ENCODE assay signal across 8 mouse cellular contexts in genomic region chr2:166031120-166031929, GRCm38 (mm10). TPM values are rescaled to one million over a fixed set of nuclear protein-coding genes. Genes with fewer than 3 reads are reported as not detected.
DNase-seq lines count a peak whose midpoint lies in the region; ATAC-seq and TF ChIP-seq lines count a peak whose summit lies in the region.

No protein-coding gene starts in this region.

- no peak for TF ChIP-seq RAD21 in CH12.LX (IDR thresholded peaks at IDR 0.05; ENCODE audit: low read depth, low read length)

- peak overlapping the region; percentile 43 to 54 (median 49) for H3K4me3 ChIP-seq in CH12.LX (replicated peaks in 1 of 3; ENCODE audit: low read depth in 2 of 3, low read length in 2 of 3, poor library complexity in 1 of 3)
- no peak overlapping the region for H3K4me3 ChIP-seq in hindbrain, embryonic 14.5 days (replicated peaks; ENCODE audit: low read length)
- H3K4me3 ChIP-seq in limb, embryonic 14.5 days (replicated peaks; ENCODE audit: low read length), result peak overlapping the region; percentile 2; the same call in 1 of the 2 replicates
- H3K4me3 ChIP-seq in midbrain, embryonic 14.5 days (replicated peaks; ENCODE audit: low read depth, low read length), result no peak overlapping the region
- H3K4me3 ChIP-seq in stomach, postnatal 0 days (ENCODE audit: low read depth, low read length), result peak overlapping the region; percentile 19

- peak overlapping the region; percentile 51 for H3K9ac ChIP-seq in CH12.LX (ENCODE audit: insufficient read depth, low read depth)
- peak overlapping the region; percentile 36; the same call in 1 of the 2 replicates for H3K9ac ChIP-seq in hindbrain, embryonic 14.5 days
- no peak overlapping the region for H3K9ac ChIP-seq in limb, embryonic 14.5 days (ENCODE audit: low read depth, low read length, severe bottlenecking)
- H3K9ac ChIP-seq in midbrain, embryonic 14.5 days (replicated peaks; ENCODE audit: low read length), result no peak overlapping the region; the same call in 1 of the 2 replicates
- H3K9ac ChIP-seq in stomach, postnatal 0 days (ENCODE audit: low read length), result peak overlapping the region; percentile 38; the same call in 1 of the 2 replicates

- DNase-seq in CH12.LX (ENCODE audit: extremely low read depth), result peak; percentile 76
- DNase-seq in adrenal gland, postnatal 25 days, result peak; percentile 21
- peak; percentile 92 for DNase-seq in forelimb bud, embryonic 11.5 days (ENCODE audit: low read depth, low spot score)
- peak; percentile 57 for DNase-seq in hindbrain, embryonic 14.5 days (ENCODE audit: low spot score)
- peak; percentile 95 for DNase-seq in limb, embryonic 14.5 days (ENCODE audit: low spot score)
- peak; percentile 68 for DNase-seq in midbrain, embryonic 14.5 days
- peak; percentile 83 for DNase-seq in stomach, postnatal 0 days (ENCODE audit: low spot score)
- no peak for DNase-seq in layer of hippocampus, adult 11-12 months (ENCODE audit: low spot score)

- peaks cover 8 to 57% of the 10 kb centered on the region in 2 experiments for H3K4me1 ChIP-seq in CH12.LX (ENCODE audit: control insufficient read depth in 1 of 2, insufficient read depth in 2 of 2)
- peaks cover 26% of the 10 kb centered on the region for H3K4me1 ChIP-seq in hindbrain, embryonic 14.5 days (replicated peaks; ENCODE audit: control insufficient read depth, insufficient read depth, low read length)
- H3K4me1 ChIP-seq in limb, embryonic 14.5 days (ENCODE audit: control insufficient read depth, insufficient read depth, low read length), result peaks cover 23% of the 10 kb centered on the region
- H3K4me1 ChIP-seq in midbrain, embryonic 14.5 days (ENCODE audit: control insufficient read depth, insufficient read depth, low read length), result peaks cover 22% of the 10 kb centered on the region
- H3K4me1 ChIP-seq in stomach, postnatal 0 days (replicated peaks; ENCODE audit: control insufficient read depth, insufficient read depth), result peaks cover 5% of the 10 kb centered on the region; the same call in 1 of the 2 replicates

- no peak for TF ChIP-seq POLR2A in CH12.LX (IDR thresholded peaks at IDR 0.05; ENCODE audit: low read depth, low read length)
- no peak for TF ChIP-seq POLR2A in limb, embryonic 14.5 days (IDR thresholded peaks at IDR 0.05; ENCODE audit: borderline replicate concordance, extremely low read depth, insufficient read depth, insufficient read length)

- peak; percentile 57; the same call in 1 of the 2 replicates for ATAC-seq in hindbrain, embryonic 14.5 days (ENCODE audit: low FRiP score)
- ATAC-seq in limb, embryonic 14.5 days (ENCODE audit: low FRiP score, low read depth), result peak; percentile 94
- no peak for ATAC-seq in midbrain, embryonic 14.5 days (ENCODE audit: low FRiP score, low TSS enrichment)
- peak; percentile 90 for ATAC-seq in stomach, postnatal 0 days (ENCODE audit: low FRiP score, low TSS enrichment)

- no peaks in the 10 kb centered on the region for H3K9me3 ChIP-seq in CH12.LX (replicated peaks; ENCODE audit: low read length)
- no peaks in the 10 kb centered on the region for H3K9me3 ChIP-seq in hindbrain, embryonic 14.5 days (ENCODE audit: control insufficient read depth, low read length)
- H3K9me3 ChIP-seq in limb, embryonic 14.5 days (ENCODE audit: control insufficient read depth, low read length), result no peaks in the 10 kb centered on the region
- H3K9me3 ChIP-seq in midbrain, embryonic 14.5 days (ENCODE audit: control insufficient read depth, low read length), result no peaks in the 10 kb centered on the region
- H3K9me3 ChIP-seq in stomach, postnatal 0 days (ENCODE audit: control insufficient read depth, low read length), result no peaks in the 10 kb centered on the region

- TF ChIP-seq EP300 in CH12.LX (IDR thresholded peaks at IDR 0.05; ENCODE audit: low read length), result no peak
- no peak for TF ChIP-seq EP300 in stomach, postnatal 0 days (optimal IDR thresholded peaks at IDR 0.05)

- peaks cover 40% of the 10 kb centered on the region for H3K79me2 ChIP-seq in CH12.LX (replicated peaks; ENCODE audit: control insufficient read depth, extremely low read depth, insufficient read depth, poor library complexity, severe bottlenecking)

- H3K27me3 ChIP-seq in CH12.LX (replicated peaks), result no peaks in the 10 kb centered on the region
- H3K27me3 ChIP-seq in hindbrain, embryonic 14.5 days (ENCODE audit: control insufficient read depth, insufficient read depth, low read length), result no peaks in the 10 kb centered on the region
- H3K27me3 ChIP-seq in limb, embryonic 14.5 days (ENCODE audit: control insufficient read depth, insufficient read depth, low read length), result no peaks in the 10 kb centered on the region
- H3K27me3 ChIP-seq in midbrain, embryonic 14.5 days (ENCODE audit: control insufficient read depth, insufficient read depth, low read length), result no peaks in the 10 kb centered on the region
- no peaks in the 10 kb centered on the region for H3K27me3 ChIP-seq in stomach, postnatal 0 days (ENCODE audit: control insufficient read depth, insufficient read depth, low read length)

- peaks cover 2 to 11% of the 10 kb centered on the region in 2 experiments for H3K36me3 ChIP-seq in CH12.LX (replicated peaks in 1 of 2; ENCODE audit: control insufficient read depth in 1 of 2, insufficient read depth in 1 of 2, low read length in 1 of 2)
- H3K36me3 ChIP-seq in hindbrain, embryonic 14.5 days (replicated peaks; ENCODE audit: control insufficient read depth, insufficient read depth), result peaks cover 5% of the 10 kb centered on the region; the same call in 1 of the 2 replicates
- peaks cover 12% of the 10 kb centered on the region; the same call in 1 of the 2 replicates for H3K36me3 ChIP-seq in limb, embryonic 14.5 days (ENCODE audit: control insufficient read depth, insufficient read depth, low read length)
- H3K36me3 ChIP-seq in midbrain, embryonic 14.5 days (ENCODE audit: control insufficient read depth, insufficient read depth, low read length), result no peaks in the 10 kb centered on the region
- 0 out of 2 replicates have a peak, but pooled peaks cover 2% of the 10 kb centered on the region for H3K36me3 ChIP-seq in stomach, postnatal 0 days (ENCODE audit: control insufficient read depth, insufficient read depth, low read length)

- dilution Hi-C loops in CH12.LX (cut with MboI; ENCODE audit: extremely low pct_ligation_motif_present, extremely low pct_unique_long_range_greater_than_20kb, low sequenced_read_pairs), result no loop called here

- WGBS in hindbrain, embryonic 14.5 days, result 37% methylated on average over 7 of the region's 7 CpGs
- 11% methylated on average over 7 of the region's 7 CpGs for WGBS in limb, embryonic 14.5 days
- 45% methylated on average over 7 of the region's 7 CpGs for WGBS in midbrain, embryonic 14.5 days
- WGBS in stomach, postnatal 0 days, result 4% methylated on average over 7 of the region's 7 CpGs

- in situ Hi-C loops in CH12.LX (cut with MboI; ENCODE audit: low pct_ligation_motif_present, low pct_unique_long_range_greater_than_20kb, low sequenced_read_pairs), result loop anchor here (25.0 kb wide), 1 partner anchor 244 kb away; no protein-coding TSS in a partner anchor

- TF ChIP-seq CTCF in CH12.LX (conservative IDR thresholded peaks at IDR 0.05 in 1 of 2, IDR thresholded peaks at IDR 0.05 in 1 of 2; ENCODE audit: low read depth in 2 of 2, low read length in 2 of 2), result no peak
- TF ChIP-seq CTCF in stomach, postnatal 0 days (IDR thresholded peaks at IDR 0.05; ENCODE audit: low read depth), result peak; percentile 10; the same call in 1 of the 2 replicates

- H3K27ac ChIP-seq in CH12.LX (ENCODE audit: insufficient read depth, low read depth), result peak overlapping the region; percentile 75
- peak overlapping the region; percentile 60 for H3K27ac ChIP-seq in hindbrain, embryonic 14.5 days
- peak overlapping the region; percentile 28; the same call in 1 of the 2 replicates for H3K27ac ChIP-seq in limb, embryonic 14.5 days (replicated peaks; ENCODE audit: low read depth, low read length)
- peak overlapping the region; percentile 74 for H3K27ac ChIP-seq in midbrain, embryonic 14.5 days (replicated peaks; ENCODE audit: low read depth, low read length)
- peak overlapping the region; percentile 93 for H3K27ac ChIP-seq in stomach, postnatal 0 days (replicated peaks)

- peak overlapping the region; percentile 98 for H3K4me2 ChIP-seq in CH12.LX (ENCODE audit: insufficient read depth, low read depth, poor library complexity, severe bottlenecking)
- H3K4me2 ChIP-seq in hindbrain, embryonic 14.5 days (replicated peaks), result peak overlapping the region; percentile 37
- peak overlapping the region; percentile 40 for H3K4me2 ChIP-seq in limb, embryonic 14.5 days (replicated peaks; ENCODE audit: low read depth, low read length, severe bottlenecking)
- H3K4me2 ChIP-seq in midbrain, embryonic 14.5 days (ENCODE audit: low read length), result peak overlapping the region; percentile 26
- H3K4me2 ChIP-seq in stomach, postnatal 0 days (replicated peaks; ENCODE audit: low read depth), result peak overlapping the region; percentile 50

TF ChIP-seq in CH12.LX, 34 proteins besides CTCF, POLR2A, EP300 and RAD21 (continues in another document):
- TF ChIP-seq MAZ (IDR thresholded peaks at IDR 0.05; ENCODE audit: low read depth, low read length) (peak; percentile 71; the same call in 1 of the 2 replicates), NELFE (IDR thresholded peaks at IDR 0.05; ENCODE audit: low read depth, low read length) (no peak), ZC3H11A (IDR thresholded peaks at IDR 0.05; ENCODE audit: low read depth, low read length) (no peak), MEF2A (IDR thresholded peaks at IDR 0.05; ENCODE audit: borderline replicate concordance, low read depth, low read length) (peak; percentile 54; the same call in 1 of the 2 replicates), CHD2 (IDR thresholded peaks at IDR 0.05; ENCODE audit: low read length) (peak; percentile 77), IRF4 (IDR thresholded peaks at IDR 0.05; ENCODE audit: low read depth, low read length) (peak; percentile 91), ZNF384 (IDR thresholded peaks at IDR 0.05; ENCODE audit: low read depth, low read length) (no peak; the same call in none of the 2 replicates), ZMIZ1 (IDR thresholded peaks at IDR 0.05; ENCODE audit: low read depth, low read length) (no peak), MXI1 (IDR thresholded peaks at IDR 0.05; ENCODE audit: low read depth, low read length) (peak; percentile 47; the same call in 1 of the 2 replicates), MAFK (IDR thresholded peaks at IDR 0.05; ENCODE audit: insufficient replicate concordance, low read length) (no peak), MYC (IDR thresholded peaks at IDR 0.05; ENCODE audit: low read depth, low read length) (no peak)

RNA-seq across cellular contexts. Expression of gene Ncoa3, which starts 38.9 kb away (rescaled TPM):
- total RNA-seq in CH12.LX (2012; rRNA removed) (17.1 and 19.0 TPM in 2 replicates), CH12.LX (2014; rRNA removed) (11.3 and 13.4 TPM in 2 replicates)
- polyA plus RNA-seq in CH12.LX (2012; ENCODE audit: insufficient read length, low read depth), result 21.0 and 21.9 TPM in 2 replicates
- total RNA-seq in adrenal gland, postnatal 25 days (2021), result 26.8 and 27.1 TPM in 2 replicates
- 15.5 and 18.1 TPM in 2 replicates for polyA plus RNA-seq in hindbrain, embryonic 14.5 days (2014; fragmentation: Nextera tagmentation; extraction: Ambion mirVana)
- 25.5 and 34.7 TPM in 2 replicates for polyA plus RNA-seq in limb, embryonic 14.5 days (2012; rRNA removed)
- 17.8 and 20.0 TPM in 2 replicates for polyA plus RNA-seq in limb, embryonic 14.5 days (2014; fragmentation: Nextera tagmentation; extraction: Ambion mirVana)
- 15.3 and 18.2 TPM in 2 replicates for polyA plus RNA-seq in midbrain, embryonic 14.5 days (2014; fragmentation: Nextera tagmentation; extraction: Ambion mirVana)
- 7.5 and 8.3 TPM in 2 replicates for polyA plus RNA-seq in stomach, postnatal 0 days (2015; fragmentation: Nextera tagmentation; extraction: Ambion mirVana)

Comparison
In these comparisons a context has a peak if more than half of its experiments do, and no peak if none do; other contexts are left out.
1. H3K27ac ChIP-seq: peak in every context shown above with its lines; median percentile 93 in stomach, postnatal 0 days; 75 in CH12.LX; 74 in midbrain, embryonic 14.5 days; 60 in hindbrain, embryonic 14.5 days; 28 in limb, embryonic 14.5 days.
2. H3K4me2 ChIP-seq: peak in every context shown above with its lines; median percentile 98 in CH12.LX; 50 in stomach, postnatal 0 days; 40 in limb, embryonic 14.5 days; 37 in hindbrain, embryonic 14.5 days; 26 in midbrain, embryonic 14.5 days.
3. H3K4me3 ChIP-seq: peak in CH12.LX (3 of 3), limb, embryonic 14.5 days (single experiment) and stomach, postnatal 0 days (single experiment); none in hindbrain, embryonic 14.5 days (single experiment) and midbrain, embryonic 14.5 days (single experiment).
4. H3K9ac ChIP-seq: peak in CH12.LX (single experiment), hindbrain, embryonic 14.5 days (single experiment) and stomach, postnatal 0 days (single experiment); none in limb, embryonic 14.5 days (single experiment) and midbrain, embryonic 14.5 days (single experiment).